Comparison of ENCODE assay signal across 13 mouse cellular contexts in genomic region chr17:30272769-30273168, GRCm38 (mm10).
DNase-seq lines count a peak whose midpoint lies in the region; ATAC-seq lines count a peak whose summit lies in the region.
"Had no signal": no experiment of that assay in that cellular context is flagged by ENCODE, and none has a peak within 500 bp of the region (broad histone marks: within the 10 kb centered on the region; RNA-seq: fewer than 3 reads in every experiment).

No protein-coding gene starts in this region.

- no peaks in the 10 kb centered on the region for H3K36me3 ChIP-seq in forebrain, embryonic 14.5 days (ENCODE audit: control insufficient read depth, insufficient read depth, low read length)
- no peaks in the 10 kb centered on the region; the same call in 1 of the 2 replicates for H3K36me3 ChIP-seq in forebrain, embryonic 10.5 days (replicated peaks)
- peaks cover 11% of the 10 kb centered on the region for H3K36me3 ChIP-seq in kidney, embryonic 15.5 days
- H3K36me3 ChIP-seq: embryonic facial prominence, embryonic 15.5 days; lung, embryonic 15.5 days had no signal

- no peak overlapping the region for H3K4me3 ChIP-seq in forebrain, embryonic 14.5 days (ENCODE audit: low read depth, low read length)
- H3K4me3 ChIP-seq in forebrain, embryonic 10.5 days, result no peak overlapping the region
- H3K4me3 ChIP-seq in kidney, embryonic 15.5 days (replicated peaks), result no peak overlapping the region
- H3K4me3 ChIP-seq: embryonic facial prominence, embryonic 15.5 days; limb, embryonic 15.5 days; lung, embryonic 15.5 days had no signal

- WGBS in forebrain, embryonic 14.5 days, result 71% methylated on average over 6 of the region's 6 CpGs
- WGBS in forebrain, embryonic 10.5 days, result 91% methylated on average over 6 of the region's 6 CpGs
- 83% methylated on average over 6 of the region's 6 CpGs for WGBS in kidney, embryonic 15.5 days

- no peak overlapping the region for H3K27ac ChIP-seq in forebrain, embryonic 14.5 days (ENCODE audit: low read depth, low read length)
- H3K27ac ChIP-seq in forebrain, embryonic 10.5 days, result no peak overlapping the region
- H3K27ac ChIP-seq in kidney, embryonic 15.5 days, result no peak overlapping the region
- H3K27ac ChIP-seq: embryonic facial prominence, embryonic 15.5 days; limb, embryonic 15.5 days; lung, embryonic 15.5 days had no signal

- no peak overlapping the region for H3K9ac ChIP-seq in forebrain, embryonic 14.5 days (ENCODE audit: low read length)
- H3K9ac ChIP-seq in kidney, embryonic 15.5 days, result no peak overlapping the region
- H3K9ac ChIP-seq: embryonic facial prominence, embryonic 15.5 days; limb, embryonic 15.5 days; lung, embryonic 15.5 days had no signal

- no peaks in the 10 kb centered on the region for H3K27me3 ChIP-seq in forebrain, embryonic 14.5 days (replicated peaks; ENCODE audit: control insufficient read depth, insufficient read depth, low read length)
- H3K27me3 ChIP-seq in forebrain, embryonic 10.5 days (ENCODE audit: poor library complexity, severe bottlenecking), result peaks cover 29% of the 10 kb centered on the region
- H3K27me3 ChIP-seq in kidney, embryonic 15.5 days, result no peaks in the 10 kb centered on the region
- H3K27me3 ChIP-seq: embryonic facial prominence, embryonic 15.5 days; limb, embryonic 15.5 days; lung, embryonic 15.5 days had no signal

- no peaks in the 10 kb centered on the region for H3K9me3 ChIP-seq in forebrain, embryonic 14.5 days (replicated peaks; ENCODE audit: control insufficient read depth, low read length)
- 0 out of 2 replicates have a peak, but pooled peaks cover 3% of the 10 kb centered on the region for H3K9me3 ChIP-seq in forebrain, embryonic 10.5 days
- no peaks in the 10 kb centered on the region for H3K9me3 ChIP-seq in kidney, embryonic 15.5 days (replicated peaks)
- H3K9me3 ChIP-seq: embryonic facial prominence, embryonic 15.5 days; limb, embryonic 15.5 days; lung, embryonic 15.5 days had no signal

- no peaks in the 10 kb centered on the region for H3K4me1 ChIP-seq in forebrain, embryonic 14.5 days (ENCODE audit: control insufficient read depth, insufficient read depth, low read length)
- no peaks in the 10 kb centered on the region for H3K4me1 ChIP-seq in forebrain, embryonic 10.5 days
- peaks cover 7% of the 10 kb centered on the region for H3K4me1 ChIP-seq in kidney, embryonic 15.5 days
- H3K4me1 ChIP-seq: embryonic facial prominence, embryonic 15.5 days; limb, embryonic 15.5 days; lung, embryonic 15.5 days had no signal

- no peak overlapping the region for H3K4me2 ChIP-seq in forebrain, embryonic 14.5 days (ENCODE audit: low read length)
- no peak overlapping the region for H3K4me2 ChIP-seq in kidney, embryonic 15.5 days
- H3K4me2 ChIP-seq: embryonic facial prominence, embryonic 15.5 days; limb, embryonic 15.5 days; lung, embryonic 15.5 days had no signal

- peak; percentile 20; the same call in 1 of the 2 replicates for ATAC-seq in forebrain, embryonic 14.5 days
- no peak for ATAC-seq in kidney, embryonic 15.5 days (replicated peaks; ENCODE audit: low FRiP score)
- ATAC-seq in monocyte, adult 5-6 weeks (replicated peaks; ENCODE audit: insufficient number of reproducible peaks, low FRiP score, low TSS enrichment, poor library complexity, severe bottlenecking), result no peak

- DNase-seq in forebrain, embryonic 14.5 days (ENCODE audit: low spot score), result peak; percentile 74
- DNase-seq in forebrain, embryonic 10.5 days (ENCODE audit: extremely low spot score, low spot score), result no peak
- DNase-seq in right cerebral cortex, adult 18-20 months, result peak; percentile 43
- no peak for DNase-seq in right cerebral cortex, postnatal 25 days
- DNase-seq in layer of hippocampus, adult 9-10 months (ENCODE audit: low spot score), result peak; percentile 72
- DNase-seq in kidney, adult 18-20 months, result no peak
- DNase-seq: adrenal gland, postnatal 10 days; kidney, postnatal 36 days had no signal

Comparison
In these comparisons a context has a peak if more than half of its experiments do, and no peak if none do; other contexts are left out.
1. DNase-seq: peak in forebrain, embryonic 14.5 days (single experiment), right cerebral cortex, adult 18-20 months (single experiment) and layer of hippocampus, adult 9-10 months (single experiment); none in forebrain, embryonic 10.5 days (single experiment), right cerebral cortex, postnatal 25 days (single experiment) and kidney, adult 18-20 months (single experiment).